Mouse (Mus musculus) lung, embryonic 16.5 days (tissue): ENCODE results near the gene 2610028H24Rik. TPM values are rescaled to one million over a fixed set of nuclear protein-coding genes. Genes with fewer than 3 reads are reported as not detected.

Experiments
- ATAC-seq: fragments of 200-750 bp; cut with Nextera tagmentation; 2 replicates; pipeline ENCODE4 v1.8.0; 2017; ENCODE audit warnings: low read depth, mild to moderate bottlenecking, moderate library complexity
- H3K27ac ChIP-seq: fragments of 300-500 bp; sonication (generic); 2 replicates; pipeline ENCODE4 v1.5.1; 2014; ENCODE audit warnings: mild to moderate bottlenecking, control low read depth, low read length
- H3K27me3 ChIP-seq: fragments of 300-500 bp; sonication (generic); 2 replicates; pipeline ENCODE4 v1.6.1; 2014; ENCODE audit warnings: low read depth, low read length, mixed read lengths; ENCODE audit not compliant: control insufficient read depth, insufficient read depth
- H3K36me3 ChIP-seq: fragments of 300-500 bp; sonication (generic); 2 replicates; pipeline ENCODE4 v1.6.1; 2014; ENCODE audit warnings: low read length; ENCODE audit not compliant: control insufficient read depth, insufficient read depth
- H3K4me1 ChIP-seq: fragments of 300-500 bp; sonication (generic); replicated peaks from 2 replicates; pipeline ENCODE4 v1.6.1; 2014; ENCODE audit warnings: low read length, mixed read lengths; ENCODE audit not compliant: control insufficient read depth, insufficient read depth
- H3K4me2 ChIP-seq: fragments of 300-500 bp; sonication (generic); 2 replicates; pipeline ENCODE4 v1.6.1; 2014; ENCODE audit warnings: low read depth, low read length, control low read depth
- H3K4me3 ChIP-seq: fragments of 300-500 bp; sonication (generic); 2 replicates; pipeline ENCODE4 v1.5.1; 2014; ENCODE audit warnings: mild to moderate bottlenecking, low read length, control low read depth
- H3K9ac ChIP-seq: fragments of 300-500 bp; sonication (generic); 2 replicates; pipeline ENCODE4 v1.6.1; 2014; ENCODE audit warnings: low read length, control low read depth
- H3K9me3 ChIP-seq: fragments of 300-500 bp; sonication (generic); 2 replicates; pipeline ENCODE4 v1.6.1; 2016; ENCODE audit warnings: low read length; ENCODE audit not compliant: control insufficient read depth
- WGBS: fragments of 180-500 bp; shearing (Covaris S2); extraction: QIAGEN DNeasy Blood & Tissue Kit; methylation state at CpG from one replicate; pipeline ENCODE4 v1.1.7; 2014; 5-methylcytosine and 5-hydroxymethylcytosine counted together
- polyA plus RNA-seq: library from polyadenylated mRNA; unstranded; fragments of >200 nt; fragmentation: Nextera tagmentation; extraction: Ambion mirVana; gene quantifications from 2 replicates; pipeline ENCODE4 v1.2.1, GENCODE M21; 2015

The 2610028H24Rik gene
- polyA plus RNA-seq, 1 experiment from 2014 or later, result 3.6 TPM

GRCm38 (mm10) chr10:76504271-76504943 is 55.5 kb downstream of the 2610028H24Rik start:
- Histone ChIP-seq H3K36me3 (peaks cover 47% of the 10 kb centered on the region), H3K9ac (no peak overlapping the region), H3K27ac (no peak overlapping the region), H3K27me3 (no peaks in the 10 kb centered on the region), H3K4me1 (no peaks in the 10 kb centered on the region), H3K4me2 (no peak overlapping the region), H3K4me3 (no peak overlapping the region), H3K9me3 (no peaks in the 10 kb centered on the region)
- no peak for ATAC-seq
- WGBS, result 66% methylated on average over 11 of the region's 11 CpGs

- ATAC-seq, result no peak
- WGBS, result 87% methylated on average over 7 of the region's 7 CpGs
- no peaks in the 10 kb centered on the region for H3K27me3 ChIP-seq
- H3K9ac ChIP-seq, result no peak overlapping the region
- no peak overlapping the region for H3K4me2 ChIP-seq
- no peaks in the 10 kb centered on the region for H3K9me3 ChIP-seq
- no peaks in the 10 kb centered on the region for H3K4me1 ChIP-seq
- peaks cover 43% of the 10 kb centered on the region for H3K36me3 ChIP-seq
- no peak overlapping the region for H3K27ac ChIP-seq
- H3K4me3 ChIP-seq, result no peak overlapping the region
Measured at GRCm38 (mm10) chr10:76505865-76506264, 57.0 kb downstream of the 2610028H24Rik start.

Other genes with a start within 250 kb of the 2610028H24Rik start
- gene Prmt2, start 211.2 kb upstream of the 2610028H24Rik start, polyA plus RNA-seq, result 51.1 and 56.6 TPM in 2 replicates
- gene S100b, start 195.2 kb upstream of the 2610028H24Rik start, polyA plus RNA-seq, result 0.73 and 1.1 TPM in 2 replicates
- gene Dip2a, start 103.8 kb upstream of the 2610028H24Rik start, polyA plus RNA-seq, result 12.5 and 12.9 TPM in 2 replicates
- gene AC141477.1, start 8.6 kb upstream of the 2610028H24Rik start, polyA plus RNA-seq, result not detected in 2 replicates
- gene Pcnt, start 6.3 kb upstream of the 2610028H24Rik start, polyA plus RNA-seq, result 18.3 and 21.1 TPM in 2 replicates
- 49.4 and 56.4 TPM in 2 replicates for gene Mcm3ap, start 19.8 kb downstream of the 2610028H24Rik start, polyA plus RNA-seq
- 6.4 and 7.2 TPM in 2 replicates for gene Ybey, start 20.0 kb downstream of the 2610028H24Rik start, polyA plus RNA-seq
- gene Lss, start 82.5 kb downstream of the 2610028H24Rik start, polyA plus RNA-seq, result 17.9 and 20.8 TPM in 2 replicates
- gene Spatc1l, start 113.2 kb downstream of the 2610028H24Rik start, polyA plus RNA-seq, result not detected in 2 replicates
- 0.14 and 0.62 TPM in 2 replicates for gene Ftcd, start 126.6 kb downstream of the 2610028H24Rik start, polyA plus RNA-seq
- 282 and 283 TPM in 2 replicates for gene Col6a2, start 174.5 kb downstream of the 2610028H24Rik start, polyA plus RNA-seq